Mouse (Mus musculus) cortical plate, adult 2 months (tissue): Measurements from ENCODE around the gene Gabrr2. TPM values are rescaled to one million over a fixed set of nuclear protein-coding genes. Genes with fewer than 3 reads are reported as not detected.

Experiments
- H3K27ac ChIP-seq: fragments of 200-500 bp; 2 replicates; pipeline ENCODE4 v1.5.1; 2012; ENCODE audit warnings: low read length, control low read depth, inconsistent platforms; ENCODE audit not compliant: insufficient read depth
- H3K4me1 ChIP-seq: fragments of 200-500 bp; 2 replicates; pipeline ENCODE4 v1.6.1; 2011; ENCODE audit warnings: low read length; ENCODE audit not compliant: control insufficient read depth, insufficient read depth
- H3K4me3 ChIP-seq: fragments of 200-500 bp; 2 replicates; pipeline ENCODE4 v1.5.1; 2011; ENCODE audit warnings: mild to moderate bottlenecking, low read length, control low read depth; ENCODE audit not compliant: insufficient read depth
- CTCF ChIP-seq: fragments of 200-500 bp; IDR thresholded peaks from 2 replicates; pipeline ENCODE4 v1.5.1; 2011; ENCODE audit warnings: mild to moderate bottlenecking, control low read depth, low read length; ENCODE audit not compliant: insufficient read depth; ENCODE audit errors: extremely low read depth
- POLR2A ChIP-seq: fragments of 200-500 bp; IDR thresholded peaks from 2 replicates; pipeline ENCODE4 v1.6.1; 2011; ENCODE audit warnings: mild to moderate bottlenecking, low read length, control low read depth; ENCODE audit not compliant: insufficient read depth; ENCODE audit errors: extremely low read depth
- polyA plus RNA-seq: library from polyadenylated mRNA; depleted of rRNA; stranded (reverse); fragments of >200 nt; gene quantifications from 2 replicates; pipeline ENCODE4 v1.2.3, GENCODE M21; 2012

Gene Gabrr2
- polyA plus RNA-seq, 1 experiment, result 1.6 TPM

DNA sequence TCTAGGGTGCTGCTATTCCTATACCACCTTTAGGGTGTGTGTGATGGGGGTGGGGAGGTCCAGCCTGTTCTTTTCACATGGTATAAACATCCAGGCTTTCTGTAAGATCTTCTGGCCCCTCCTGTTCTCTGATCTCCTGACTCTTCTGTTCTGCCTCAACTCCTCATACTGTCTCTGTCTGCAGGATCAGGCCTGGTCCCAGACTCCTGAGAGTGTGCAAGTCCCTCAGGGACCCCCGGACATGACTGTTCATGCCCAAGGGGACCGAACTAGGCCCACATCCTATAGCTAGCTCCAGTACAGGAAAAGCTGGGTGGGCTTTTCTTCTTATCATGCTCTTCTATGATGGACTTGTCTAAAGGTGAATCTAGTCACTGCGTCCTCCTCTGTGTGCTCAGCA lies 4.5 kb downstream of the Gabrr2 start:
- Histone ChIP-seq H3K4me1 (no peaks in the 10 kb centered on the region), H3K27ac (no peak overlapping the region), H3K4me3 (no peak overlapping the region)
- no peak for TF ChIP-seq POLR2A
- TF ChIP-seq CTCF, result no peak

DNA sequence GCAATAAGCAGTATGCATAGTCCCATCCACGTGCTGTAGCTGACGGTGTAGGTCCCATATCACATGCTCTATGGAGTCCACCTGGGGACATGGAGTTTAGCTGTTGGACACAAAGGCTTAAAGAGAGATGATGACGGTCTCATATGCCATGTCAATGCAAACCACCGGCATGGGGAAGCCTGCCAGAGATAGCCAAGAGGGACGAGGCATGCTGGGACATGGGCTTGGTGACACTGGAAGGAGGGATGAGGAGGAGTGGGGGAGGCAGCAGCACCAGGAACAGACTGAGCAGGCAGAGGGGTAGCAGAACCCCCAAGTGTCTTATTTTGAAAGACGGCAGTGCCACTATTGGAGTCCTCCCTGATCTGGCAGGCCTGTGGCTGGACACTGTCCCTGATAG lies 5.0 kb downstream of the Gabrr2 start:
- Histone ChIP-seq H3K4me1 (no peaks in the 10 kb centered on the region), H3K27ac (no peak overlapping the region), H3K4me3 (no peak overlapping the region)
- no peak for TF ChIP-seq CTCF
- TF ChIP-seq POLR2A, result no peak

DNA sequence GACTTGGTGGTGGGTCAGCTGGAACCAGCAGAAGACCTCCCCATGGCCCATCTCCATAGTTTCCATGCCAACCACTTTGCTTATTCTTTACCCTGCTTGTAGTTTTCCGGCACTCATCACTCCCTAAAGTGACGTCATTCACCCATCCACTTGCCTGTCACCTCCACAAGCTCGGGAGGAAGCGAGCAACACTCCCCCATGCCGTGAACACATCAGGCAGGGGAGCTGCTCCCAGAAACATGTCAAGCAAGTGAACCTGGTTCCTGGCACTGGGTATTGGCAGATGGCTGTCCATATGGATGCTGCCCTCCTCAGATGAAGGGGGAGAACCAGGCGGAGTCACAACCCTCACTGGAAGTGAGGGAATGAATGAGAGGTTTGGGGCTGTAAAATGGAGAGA lies 6.1 kb downstream of the Gabrr2 start:
- H3K27ac ChIP-seq, result no peak overlapping the region
- no peak for TF ChIP-seq POLR2A
- TF ChIP-seq CTCF, result no peak

DNA sequence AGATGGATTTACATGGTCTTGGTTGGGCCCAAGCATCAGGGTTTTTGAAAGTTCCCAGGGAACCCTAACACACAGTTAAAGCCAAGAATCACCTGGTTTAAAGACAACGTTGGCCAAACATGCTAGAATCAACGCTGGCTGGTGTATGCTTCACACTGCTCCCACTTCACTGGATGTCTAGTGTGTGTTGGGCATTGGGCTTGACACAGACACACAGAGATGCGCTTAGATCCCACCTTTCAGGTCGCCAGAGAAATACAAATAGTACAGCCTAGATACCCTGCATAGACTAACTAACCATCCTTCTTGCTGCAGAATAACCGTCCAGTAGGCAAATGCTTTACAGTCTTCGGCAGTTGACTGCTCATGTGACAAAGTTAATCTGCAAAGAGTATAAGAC lies 7.5 kb downstream of the Gabrr2 start:
- Histone ChIP-seq H3K27ac (no peak overlapping the region), H3K4me3 (no peak overlapping the region), H3K4me1 (no peaks in the 10 kb centered on the region)
- no peak for TF ChIP-seq POLR2A
- TF ChIP-seq CTCF, result no peak

More for the DNA sequence above, 6.1 kb downstream of the Gabrr2 start:
- Histone ChIP-seq H3K4me3 (no peak overlapping the region), H3K4me1 (no peaks in the 10 kb centered on the region)

DNA sequence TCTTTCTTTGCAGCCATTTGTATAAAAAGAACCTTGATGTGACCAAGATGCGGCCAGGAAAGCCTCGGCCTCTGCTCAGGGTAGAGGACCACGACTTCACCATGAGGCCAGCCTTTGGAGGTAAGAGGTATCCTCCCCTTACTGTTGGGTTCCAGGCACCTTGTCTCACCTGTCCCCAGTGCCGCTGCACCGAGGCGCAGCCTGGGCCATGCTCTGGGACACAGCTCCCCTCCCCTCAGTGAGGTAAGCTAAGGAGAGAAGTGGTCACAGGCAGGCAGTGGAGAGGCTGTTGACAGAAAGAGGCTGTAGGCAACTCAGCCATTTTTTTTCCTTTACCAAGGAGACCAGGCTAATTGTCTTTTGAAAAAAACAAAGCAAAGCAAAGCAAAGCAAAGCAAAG lies 8.5 kb downstream of the Gabrr2 start:
- Histone ChIP-seq H3K27ac (no peak overlapping the region), H3K4me3 (no peak overlapping the region), H3K4me1 (no peaks in the 10 kb centered on the region)
- TF ChIP-seq POLR2A (no peak), CTCF (no peak)

DNA sequence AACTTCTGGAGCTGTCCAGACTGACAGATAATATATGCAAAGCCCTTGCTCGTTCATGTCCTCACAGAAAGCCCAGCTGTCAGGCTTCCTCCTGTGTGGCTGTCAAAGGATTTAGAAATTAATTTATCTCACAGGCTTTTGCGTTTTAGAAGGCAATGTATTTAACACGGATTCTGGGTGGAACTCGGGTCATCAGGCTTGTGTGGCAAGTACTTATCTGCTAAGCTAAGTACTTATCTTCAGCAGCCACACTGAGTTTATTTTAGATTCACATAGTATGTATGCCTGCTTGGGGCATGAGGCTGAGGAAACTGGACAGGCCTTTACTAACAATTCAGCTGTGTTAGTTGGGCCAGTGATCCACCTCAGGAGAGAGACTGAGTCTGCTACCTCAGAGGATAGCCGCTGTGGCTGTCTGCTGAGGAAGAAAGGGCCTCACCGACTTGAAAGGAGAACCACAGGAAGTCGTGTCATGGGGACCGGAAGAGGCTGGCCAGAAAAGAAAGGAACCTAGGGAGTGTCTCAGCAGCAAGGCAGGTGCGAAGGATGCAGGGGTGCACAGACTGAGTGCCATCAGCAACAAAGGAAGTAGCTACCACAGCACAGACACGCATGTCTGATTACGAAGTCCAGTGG lies 9.8 kb downstream of the Gabrr2 start:
- TF ChIP-seq CTCF, result no peak
- no peak for TF ChIP-seq POLR2A
- Histone ChIP-seq H3K27ac (no peak overlapping the region), H3K4me1 (no peaks in the 10 kb centered on the region), H3K4me3 (no peak overlapping the region)

DNA sequence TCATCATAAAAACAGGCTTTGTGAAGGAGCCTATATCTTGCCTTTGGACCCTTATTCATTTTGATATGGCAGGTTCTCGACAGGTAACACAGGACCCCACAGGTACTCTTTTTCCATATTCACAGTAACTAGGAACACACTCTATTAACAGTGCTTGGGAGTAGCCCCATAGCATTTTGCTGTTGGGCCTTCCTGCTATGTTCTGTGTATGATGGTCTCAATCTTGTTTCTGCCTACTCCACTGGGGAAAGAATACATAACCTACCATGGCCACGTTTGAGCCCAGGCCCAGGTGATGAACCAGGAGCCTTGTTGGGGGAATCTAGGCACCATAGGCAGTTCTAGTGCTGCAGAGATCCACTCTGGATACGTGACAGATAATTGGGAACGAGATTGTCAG lies 11.6 kb downstream of the Gabrr2 start:
- Histone ChIP-seq H3K4me3 (no peak overlapping the region), H3K4me1 (no peaks in the 10 kb centered on the region), H3K27ac (no peak overlapping the region)
- TF ChIP-seq CTCF (no peak), POLR2A (no peak)

DNA sequence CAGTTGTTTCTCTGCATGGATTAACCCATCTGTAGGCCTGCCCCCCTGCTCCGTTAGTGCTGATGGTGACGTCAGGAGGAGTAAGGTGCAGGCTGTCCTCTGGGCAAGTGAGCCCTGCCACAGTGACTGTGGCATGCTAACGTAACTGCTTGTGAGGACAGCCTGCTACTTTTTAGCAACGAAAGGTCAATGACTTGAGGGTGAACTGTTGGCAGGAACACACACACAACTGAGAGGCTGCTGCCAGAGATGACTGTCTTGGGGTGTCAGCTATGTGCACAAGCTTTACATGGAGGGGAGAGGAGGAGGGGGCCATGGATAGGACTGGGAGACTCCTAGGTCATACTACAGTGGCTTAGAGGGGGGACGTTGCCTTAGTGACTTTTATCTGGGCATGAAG lies 12.1 kb downstream of the Gabrr2 start:
- no peak overlapping the region for H3K27ac ChIP-seq
- H3K4me3 ChIP-seq, result no peak overlapping the region
- no peaks in the 10 kb centered on the region for H3K4me1 ChIP-seq
- TF ChIP-seq CTCF, result no peak
- TF ChIP-seq POLR2A, result no peak

DNA sequence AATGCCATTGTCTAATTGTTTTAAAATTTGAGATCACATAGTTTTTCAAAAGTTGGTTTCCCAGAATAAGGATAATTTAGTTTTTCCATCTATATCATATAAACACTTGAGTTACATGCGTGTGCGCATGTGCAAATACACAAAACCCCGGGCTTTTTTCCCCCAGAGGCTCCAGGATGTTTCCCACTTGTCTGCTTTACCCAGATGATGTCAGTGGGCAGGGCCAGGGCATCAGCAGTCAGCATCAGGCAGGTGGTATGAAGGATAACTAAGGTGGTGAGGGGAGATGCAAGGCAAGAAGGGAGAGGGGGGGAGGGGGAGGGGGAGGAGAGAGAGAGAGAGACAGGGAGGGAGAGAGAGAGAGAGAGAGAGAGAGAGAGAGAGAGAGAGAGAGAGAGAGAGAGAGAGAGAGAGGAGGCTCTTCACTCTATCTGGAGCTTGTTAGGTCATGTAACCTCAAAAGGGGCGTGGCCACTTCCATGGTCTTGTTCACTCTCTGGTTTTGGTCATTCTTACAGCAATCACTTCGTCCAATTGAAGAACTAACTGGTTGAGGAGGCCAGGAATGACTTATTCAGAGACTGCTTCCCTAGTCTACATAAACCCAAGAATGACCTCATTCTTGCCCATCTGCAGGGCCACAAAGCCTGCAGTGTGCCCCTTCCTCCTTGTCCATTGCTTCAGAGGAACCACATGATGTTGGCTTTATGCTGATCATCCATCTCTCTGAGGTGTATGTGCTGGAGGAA lies 13.2 kb downstream of the Gabrr2 start:
- Histone ChIP-seq H3K4me1 (no peaks in the 10 kb centered on the region), H3K27ac (no peak overlapping the region)

DNA sequence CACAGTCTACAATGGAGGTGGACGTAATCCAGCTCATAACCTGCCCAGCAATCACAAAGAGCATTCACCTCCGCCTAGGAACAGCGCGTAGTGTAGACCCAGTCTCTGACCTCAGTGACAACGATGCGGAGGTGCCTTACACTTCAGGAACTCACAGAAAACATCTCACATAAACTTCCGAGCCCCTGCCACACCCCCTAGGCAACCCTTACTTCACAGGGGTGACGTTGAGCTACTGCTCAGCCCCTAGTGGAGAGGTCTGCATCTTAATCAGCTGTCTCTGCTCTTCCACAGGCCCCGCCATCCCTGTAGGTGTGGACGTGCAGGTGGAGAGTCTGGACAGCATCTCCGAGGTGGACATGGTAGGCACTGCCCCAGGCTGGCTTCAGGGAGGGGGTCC lies 14.4 kb downstream of the Gabrr2 start:
- TF ChIP-seq CTCF (no peak), POLR2A (no peak)
- Histone ChIP-seq H3K27ac (no peak overlapping the region), H3K4me3 (no peak overlapping the region), H3K4me1 (no peaks in the 10 kb centered on the region)

More for the DNA sequence above, 13.2 kb downstream of the Gabrr2 start:
- H3K4me3 ChIP-seq, result no peak overlapping the region
- no peak for TF ChIP-seq POLR2A
- no peak for TF ChIP-seq CTCF

DNA sequence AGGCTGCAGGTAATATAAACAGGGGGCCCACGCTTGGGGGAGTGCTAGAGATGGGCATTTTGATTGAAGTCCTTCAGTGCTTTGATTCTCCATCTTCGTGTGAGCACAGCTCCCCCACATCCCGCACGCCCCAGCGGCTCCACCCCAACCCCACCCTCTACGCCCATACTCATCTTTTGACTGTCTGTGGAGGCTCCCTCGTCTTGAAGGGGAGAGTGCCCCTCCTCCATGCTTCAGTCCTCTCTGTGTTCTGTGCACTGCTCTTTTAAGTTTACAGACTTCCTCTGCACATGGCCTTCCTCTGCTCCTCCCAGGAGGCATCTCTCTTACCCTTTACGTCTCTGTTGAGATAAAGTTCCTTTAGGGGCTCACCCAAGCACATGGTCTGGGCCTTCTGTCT lies 14.9 kb downstream of the Gabrr2 start:
- H3K27ac ChIP-seq, result no peak overlapping the region
- H3K4me3 ChIP-seq, result no peak overlapping the region
- H3K4me1 ChIP-seq, result no peaks in the 10 kb centered on the region
- TF ChIP-seq POLR2A, result no peak
- TF ChIP-seq CTCF, result no peak
